31 mouse cellular contexts compared by ENCODE assay signal in genomic region chr11:105490971-105491370, GRCm38 (mm10). TPM values are rescaled to one million over a fixed set of nuclear protein-coding genes. Genes with fewer than 3 reads are reported as not detected.
"Had no signal": no experiment of that assay in that cellular context is flagged by ENCODE, and none has a peak within 500 bp of the region (broad histone marks: within the 10 kb centered on the region; RNA-seq: fewer than 3 reads in every experiment).

No protein-coding gene starts in this region.

- DNase-seq: forebrain, postnatal 0 days; gastrocnemius, adult 2 months; gastrocnemius, postnatal 10 days; gastrocnemius, postnatal 25 days; heart, adult 2 months; heart, postnatal 4 days; kidney, adult 18-20 months; kidney, adult 8-10 months; kidney, postnatal 10 days; kidney, postnatal 25 days; kidney, postnatal 4 days had no signal

- H3K4me3 ChIP-seq: gastrocnemius, adult 2 months; heart, adult 2 months; heart, embryonic 13.5 days; heart, embryonic 15.5 days; hindbrain, embryonic 10.5 days; hindbrain, embryonic 12.5 days; intestine, embryonic 15.5 days; layer of hippocampus, adult 2 months; left cerebral cortex, adult 2 months; limb, embryonic 13.5 days; limb, embryonic 15.5 days had no signal

- H3K27ac ChIP-seq: gastrocnemius, adult 2 months; heart, adult 2 months; heart, embryonic 13.5 days; heart, embryonic 15.5 days; hindbrain, embryonic 10.5 days; hindbrain, embryonic 12.5 days; hindbrain, embryonic 14.5 days; intestine, embryonic 15.5 days; layer of hippocampus, adult 2 months; left cerebral cortex, adult 2 months; limb, embryonic 13.5 days; limb, embryonic 15.5 days had no signal

- H3K4me2 ChIP-seq: heart, embryonic 13.5 days; heart, embryonic 15.5 days; hindbrain, embryonic 12.5 days; hindbrain, embryonic 14.5 days; intestine, embryonic 15.5 days; limb, embryonic 13.5 days; limb, embryonic 15.5 days had no signal

- H3K36me3 ChIP-seq: heart, embryonic 13.5 days; heart, embryonic 15.5 days; hindbrain, embryonic 10.5 days; hindbrain, embryonic 12.5 days; intestine, embryonic 15.5 days; limb, embryonic 13.5 days; limb, embryonic 15.5 days had no signal

- ATAC-seq: forebrain, postnatal 0 days; hindbrain, embryonic 16.5 days; inflammation-experienced regulatory T-cells, adult 6 months; intestine, embryonic 15.5 days; intestine, postnatal 0 days had no signal

- H3K9ac ChIP-seq: forebrain, postnatal 0 days; heart, embryonic 13.5 days; heart, embryonic 15.5 days; hindbrain, embryonic 12.5 days; hindbrain, embryonic 14.5 days; intestine, embryonic 15.5 days; limb, embryonic 13.5 days; limb, embryonic 15.5 days had no signal

- H3K9me3 ChIP-seq: heart, embryonic 13.5 days; heart, embryonic 15.5 days; hindbrain, embryonic 10.5 days; hindbrain, embryonic 12.5 days; intestine, embryonic 15.5 days; limb, embryonic 13.5 days; limb, embryonic 15.5 days had no signal

- H3K27me3 ChIP-seq: heart, embryonic 13.5 days; heart, embryonic 15.5 days; intestine, embryonic 15.5 days; limb, embryonic 13.5 days; limb, embryonic 15.5 days had no signal

RNA-seq across cellular contexts. Expression of gene March10, which starts 34.4 kb away (rescaled TPM):
- total RNA-seq: gastrocnemius, adult 2 months; gastrocnemius, postnatal 10 days; gastrocnemius, postnatal 25 days; gastrocnemius, postnatal 4 days; granulocyte monocyte progenitor cell, adult 5-6 weeks; heart, adult 2 months; heart, postnatal 25 days; liver, adult 2 months had no signal
- polyA plus RNA-seq: heart, embryonic 15.5 days; heart, postnatal 0 days; inflammation-experienced regulatory T-cells, adult 6 months; intestine, embryonic 15.5 days; intestine, postnatal 0 days; kidney, embryonic 14.5 days; limb, embryonic 11.5 days; limb, embryonic 13.5 days; limb, embryonic 15.5 days; liver, adult 2 months had no signal
